Mouse (Mus musculus): ENCODE data around the gene Iqgap2.

DNA sequence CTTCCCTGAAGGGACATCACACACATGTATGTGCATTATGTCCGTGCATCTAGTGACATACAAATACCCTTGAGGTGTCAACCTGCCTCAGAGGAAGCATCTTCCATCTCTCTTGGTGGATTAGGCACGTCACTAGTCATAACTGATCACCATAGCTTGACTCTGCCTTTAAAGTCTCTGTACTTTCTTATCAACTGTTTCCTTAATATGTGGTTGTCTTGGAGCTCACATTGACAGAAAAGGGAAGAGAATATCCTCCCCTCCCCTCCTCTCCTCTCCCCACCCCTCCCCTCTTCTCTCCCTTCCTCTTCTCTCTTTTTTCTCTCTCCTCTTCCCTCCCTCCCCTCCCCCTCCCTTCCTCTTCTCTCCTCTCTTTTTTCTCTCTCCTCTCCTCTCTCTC is 94.2 kb downstream of the Iqgap2 start:
- TF ChIP-seq POLR2A (IDR thresholded peaks at IDR 0.05; ENCODE audit: borderline replicate concordance, extremely low read depth, low read depth, low read length), result no peak
- no peak for TF ChIP-seq CTCF (IDR thresholded peaks at IDR 0.05; ENCODE audit: insufficient read depth, low read length)
